Mouse (Mus musculus): ENCODE measurements around the gene Tmem30c.

- TF ChIP-seq POLR2A (IDR thresholded peaks at IDR 0.05; ENCODE audit: borderline replicate concordance, insufficient read depth, low read length) (peak; percentile 81; the same call in 1 of the 2 replicates), CTCF (IDR thresholded peaks at IDR 0.05; ENCODE audit: borderline replicate concordance, insufficient read depth, low read depth, low read length) (no peak)
These were observed 61.4 kb downstream of the Tmem30c start, which contains the start of gene Tbc1d23 for GRCm38 (mm10) chr16:57231089-57231936.

Data from cerebellum, adult 2 months (tissue).